Mouse (Mus musculus) brain, embryonic 14.5 days (tissue): ENCODE data around the gene Col4a6.

Experiments
- CTCF ChIP-seq: fragments of 200-500 bp; IDR thresholded peaks from 2 replicates; pipeline ENCODE4 v1.5.1; 2012; ENCODE audit warnings: inconsistent platforms, mild to moderate bottlenecking, moderate library complexity, borderline replicate concordance; ENCODE audit not compliant: insufficient read depth, insufficient read length; ENCODE audit errors: extremely low read depth
- POLR2A ChIP-seq: fragments of 200-500 bp; IDR thresholded peaks from 2 replicates; pipeline ENCODE4 v1.6.1; 2012; ENCODE audit warnings: mild to moderate bottlenecking, inconsistent platforms, borderline replicate concordance; ENCODE audit not compliant: poor library complexity, insufficient read depth, insufficient read length, severe bottlenecking; ENCODE audit errors: extremely low read depth

DNA sequence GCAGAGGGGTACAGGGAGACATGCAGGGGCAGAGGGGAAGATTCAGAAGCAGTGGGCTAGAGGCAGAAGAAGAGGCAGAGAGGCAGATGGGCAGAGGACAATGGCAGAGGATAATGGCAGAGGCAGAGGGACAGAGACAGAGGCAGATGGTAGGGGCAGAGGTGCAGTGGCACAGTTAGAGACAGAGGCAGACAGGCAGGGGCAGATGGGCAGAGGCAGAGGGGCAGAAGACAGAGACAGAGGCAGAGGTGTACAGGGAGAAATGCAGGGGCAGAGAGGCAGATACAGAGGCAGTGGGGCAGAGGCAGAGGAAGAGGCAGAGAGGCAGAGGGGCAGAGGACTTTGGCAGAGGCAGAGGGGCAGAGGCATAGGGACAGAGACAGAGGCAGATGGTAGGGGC lies 322.7 kb downstream of the Col4a6 start:
- no peak for TF ChIP-seq CTCF
- TF ChIP-seq POLR2A, result no peak
